In the genomic region with DNA sequence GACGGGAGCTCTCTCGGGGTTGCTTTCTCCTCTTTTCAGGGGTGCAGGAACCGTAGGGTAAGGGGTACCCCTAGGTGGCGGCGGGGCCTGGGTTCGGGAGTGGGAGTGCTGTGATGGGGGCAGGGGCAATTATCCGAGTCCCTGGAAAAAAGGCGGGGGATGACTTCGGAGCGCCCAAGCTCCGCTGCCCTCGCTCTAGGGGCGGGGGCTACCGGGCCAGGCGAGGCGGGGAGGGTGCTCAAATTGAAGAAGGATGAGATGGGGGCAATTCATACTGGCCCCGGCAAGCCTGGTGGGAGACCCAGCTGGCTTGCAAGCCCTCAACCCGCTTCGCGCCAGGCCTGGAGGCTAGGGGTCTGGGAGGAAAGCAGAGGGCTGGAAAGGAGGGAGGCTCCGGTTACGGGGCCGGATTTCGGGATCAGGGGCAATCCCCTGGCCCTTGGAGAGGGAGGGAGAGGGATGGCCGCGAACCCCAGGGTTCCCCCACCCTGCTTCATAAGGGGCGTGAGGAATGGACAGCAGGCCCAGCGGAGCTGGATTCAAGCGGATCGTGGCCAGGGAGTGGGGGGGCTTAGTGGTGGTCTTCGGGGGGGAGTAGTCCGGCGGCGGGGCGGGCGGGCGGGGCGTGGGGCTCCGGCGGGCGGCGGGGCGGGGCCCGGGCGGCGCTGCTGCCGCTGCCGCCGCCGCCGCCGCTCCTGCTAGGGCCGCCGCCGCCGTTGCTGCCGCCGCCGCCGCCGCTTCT, we compare ENCODE assay signal across 8 mouse cellular contexts. TPM values are rescaled to one million over a fixed set of nuclear protein-coding genes. Genes with fewer than 3 reads are reported as not detected.
DNase-seq lines count a peak whose midpoint lies in the region; ATAC-seq lines count a peak whose summit lies in the region.

No protein-coding gene starts in this region.

- H3K4me2 ChIP-seq in embryonic facial prominence, embryonic 14.5 days (ENCODE audit: low read depth, low read length) = peak overlapping the region; percentile 71
- H3K4me2 ChIP-seq in hindbrain, embryonic 11.5 days (replicated peaks; ENCODE audit: low read depth, low read length) = peak overlapping the region; percentile 59
- H3K4me2 ChIP-seq in limb, embryonic 15.5 days = peak overlapping the region; percentile 74
- peak overlapping the region; percentile 63 for H3K4me2 ChIP-seq in neural tube, embryonic 11.5 days (ENCODE audit: low read depth)

- intact Hi-C loops in heart, postnatal 25 days (cut with DNase I) = loop anchor here (5.0 kb wide), 1 partner anchor 62 kb away; no protein-coding TSS in a partner anchor

- peak; percentile 92 for DNase-seq in heart, adult 11 months
- DNase-seq in heart, postnatal 25 days (ENCODE audit: low spot score) = no peak
- DNase-seq in adrenal gland, adult 18-20 months (ENCODE audit: low spot score in 2 of 2) = peak; percentile 18 to 23
- DNase-seq in embryonic facial prominence, embryonic 14.5 days (ENCODE audit: low spot score) = peak; percentile 12
- DNase-seq in hindbrain, embryonic 11.5 days (ENCODE audit: low spot score) = peak; percentile 51
- DNase-seq in neural tube, embryonic 11.5 days (ENCODE audit: low spot score) = peak; percentile 44

- no peaks in the 10 kb centered on the region for H3K9me3 ChIP-seq in embryonic facial prominence, embryonic 14.5 days (ENCODE audit: control insufficient read depth, low read length)
- no peaks in the 10 kb centered on the region for H3K9me3 ChIP-seq in hindbrain, embryonic 11.5 days (ENCODE audit: control insufficient read depth, low read length)
- no peaks in the 10 kb centered on the region for H3K9me3 ChIP-seq in limb, embryonic 15.5 days
- no peaks in the 10 kb centered on the region for H3K9me3 ChIP-seq in neural tube, embryonic 11.5 days (ENCODE audit: control insufficient read depth, low read length)

- H3K27ac ChIP-seq in embryonic facial prominence, embryonic 14.5 days (replicated peaks; ENCODE audit: low read depth, low read length) = peak overlapping the region; percentile 55
- H3K27ac ChIP-seq in hindbrain, embryonic 11.5 days (ENCODE audit: low read depth, low read length) = peak overlapping the region; percentile 68; the same call in 1 of the 2 replicates
- H3K27ac ChIP-seq in limb, embryonic 15.5 days = peak overlapping the region; percentile 73
- H3K27ac ChIP-seq in neural tube, embryonic 11.5 days (ENCODE audit: low read depth, low read length) = 0 out of 2 replicates have a peak overlapping the region, but pooled peaks have one; percentile 20

- no peaks in the 10 kb centered on the region for H3K36me3 ChIP-seq in embryonic facial prominence, embryonic 14.5 days (ENCODE audit: control insufficient read depth, insufficient read depth, low read length)
- no peaks in the 10 kb centered on the region for H3K36me3 ChIP-seq in hindbrain, embryonic 11.5 days (ENCODE audit: control insufficient read depth, insufficient read depth, low read length)
- H3K36me3 ChIP-seq in limb, embryonic 15.5 days = no peaks in the 10 kb centered on the region
- H3K36me3 ChIP-seq in neural tube, embryonic 11.5 days (ENCODE audit: control insufficient read depth, insufficient read depth, low read length) = no peaks in the 10 kb centered on the region

- H3K4me3 ChIP-seq in embryonic facial prominence, embryonic 14.5 days (ENCODE audit: low read depth, low read length) = peak overlapping the region; percentile 56
- H3K4me3 ChIP-seq in hindbrain, embryonic 11.5 days (ENCODE audit: low read depth, low read length) = peak overlapping the region; percentile 55
- H3K4me3 ChIP-seq in limb, embryonic 15.5 days = peak overlapping the region; percentile 56
- H3K4me3 ChIP-seq in neural tube, embryonic 11.5 days (ENCODE audit: low read depth, low read length) = peak overlapping the region; percentile 52

- peak overlapping the region; percentile 69 for H3K9ac ChIP-seq in embryonic facial prominence, embryonic 14.5 days (ENCODE audit: low read depth, low read length)
- peak overlapping the region; percentile 63 for H3K9ac ChIP-seq in hindbrain, embryonic 11.5 days (ENCODE audit: low read depth, low read length)
- peak overlapping the region; percentile 35; the same call in 1 of the 2 replicates for H3K9ac ChIP-seq in limb, embryonic 15.5 days
- H3K9ac ChIP-seq in neural tube, embryonic 11.5 days (ENCODE audit: low read length) = peak overlapping the region; percentile 58

- ATAC-seq in embryonic facial prominence, embryonic 14.5 days (ENCODE audit: low read depth) = no peak
- ATAC-seq in hindbrain, embryonic 11.5 days (ENCODE audit: low FRiP score) = peak; percentile 6; the same call in 1 of the 2 replicates
- ATAC-seq in limb, embryonic 15.5 days (ENCODE audit: insufficient number of reproducible peaks, low FRiP score, low TSS enrichment, low read depth) = no peak
- ATAC-seq in neural tube, embryonic 11.5 days (ENCODE audit: insufficient read depth, low FRiP score, low TSS enrichment) = no peak
- no peak for ATAC-seq in inflammation-experienced regulatory T-cells, adult 6 months

- H3K27me3 ChIP-seq in embryonic facial prominence, embryonic 14.5 days (replicated peaks; ENCODE audit: control insufficient read depth, insufficient read depth, low read length) = no peaks in the 10 kb centered on the region
- no peaks in the 10 kb centered on the region for H3K27me3 ChIP-seq in hindbrain, embryonic 11.5 days (ENCODE audit: control insufficient read depth, insufficient read depth, low read length)
- no peaks in the 10 kb centered on the region; the same call in 1 of the 2 replicates for H3K27me3 ChIP-seq in limb, embryonic 15.5 days
- H3K27me3 ChIP-seq in neural tube, embryonic 11.5 days (ENCODE audit: control insufficient read depth, insufficient read depth, low read length) = no peaks in the 10 kb centered on the region

- H3K4me1 ChIP-seq in embryonic facial prominence, embryonic 14.5 days (ENCODE audit: control insufficient read depth, insufficient read depth, low read length) = no peaks in the 10 kb centered on the region
- H3K4me1 ChIP-seq in hindbrain, embryonic 11.5 days (replicated peaks; ENCODE audit: control insufficient read depth, insufficient read depth, low read length) = no peaks in the 10 kb centered on the region
- H3K4me1 ChIP-seq in limb, embryonic 15.5 days = 0 out of 2 replicates have a peak, but pooled peaks cover 3% of the 10 kb centered on the region
- no peaks in the 10 kb centered on the region; the same call in 1 of the 2 replicates for H3K4me1 ChIP-seq in neural tube, embryonic 11.5 days (ENCODE audit: control insufficient read depth, insufficient read depth, low read length)

- 22% methylated on average over 17 of the region's 61 CpGs for WGBS in embryonic facial prominence, embryonic 14.5 days
- WGBS in hindbrain, embryonic 11.5 days = 10% methylated on average over 14 of the region's 61 CpGs
- WGBS in limb, embryonic 15.5 days = 13% methylated on average over 28 of the region's 61 CpGs
- WGBS in neural tube, embryonic 11.5 days = 17% methylated on average over 23 of the region's 61 CpGs

RNA-seq across cellular contexts. Expression of gene Bcorl1, which starts 3.7 kb away (rescaled TPM):
- 1 to 10 TPM; 5.3 to 7.6 TPM for total RNA-seq in heart, postnatal 25 days (2021)
- 1 to 10 TPM; 8.0 to 9.1 TPM for total RNA-seq in adrenal gland, adult 18-20 months (2021)
- 6.7 and 7.0 TPM in 2 replicates for polyA plus RNA-seq in embryonic facial prominence, embryonic 14.5 days (2014; fragmentation: Nextera tagmentation; extraction: Ambion mirVana)
- polyA plus RNA-seq in hindbrain, embryonic 11.5 days (2014; fragmentation: Nextera tagmentation; extraction: Ambion mirVana) = 5.6 and 8.2 TPM in 2 replicates
- 5.3 and 5.9 TPM in 2 replicates for polyA plus RNA-seq in limb, embryonic 15.5 days (2015; fragmentation: Nextera tagmentation; extraction: Ambion mirVana)
- 5.1 and 5.7 TPM in 2 replicates for polyA plus RNA-seq in neural tube, embryonic 11.5 days (2014; fragmentation: Nextera tagmentation; extraction: Ambion mirVana)
- 1 to 10 TPM; 1.2 to 2.1 (median 1.5) TPM for polyA plus RNA-seq in inflammation-experienced regulatory T-cells, adult 6 months (2017; shearing (Covaris generic))

Comparison
In these comparisons a context has a peak if more than half of its experiments do, and no peak if none do; other contexts are left out.
1. H3K27ac ChIP-seq: peak in every context shown above with its lines; median percentile 73 in limb, embryonic 15.5 days; 68 in hindbrain, embryonic 11.5 days; 55 in embryonic facial prominence, embryonic 14.5 days; 20 in neural tube, embryonic 11.5 days.